Mouse (Mus musculus) adrenal gland, postnatal 10 days (tissue): ENCODE measurements around the gene Sort1. TPM values are rescaled to one million over a fixed set of nuclear protein-coding genes. Genes with fewer than 3 reads are reported as not detected.

Experiments
- DNase-seq: peaks from one replicate; pipeline ENCODE4 v3.0.0; 2021; ENCODE audit warnings: mixed read lengths
- total RNA-seq, 2 experiments: library from RNA; stranded (reverse); gene quantifications; 2 replicates each; pipeline ENCODE4 v1.2.3; 2021

The Sort1 gene
- total RNA-seq, 2 experiments from 2014 or later = 46.1 to 48.8 TPM

- peak; percentile 55 for DNase-seq
Measured at GRCm38 (mm10) chr3:108295379-108296219, 11.7 kb downstream of the Sort1 start.

- peak; percentile 85 for DNase-seq
Measured at GRCm38 (mm10) chr3:108296220-108297049, 12.6 kb downstream of the Sort1 start.

GRCm38 (mm10) chr3:108297050-108297419, 13.2 kb downstream of the Sort1 start:
- no peak for DNase-seq

- DNase-seq = no peak
Measured at GRCm38 (mm10) chr3:108297603-108298553, 14.0 kb downstream of the Sort1 start.

GRCm38 (mm10) chr3:108300455-108301030, 16.7 kb downstream of the Sort1 start:
- DNase-seq = no peak

GRCm38 (mm10) chr3:108303683-108304082, 19.8 kb downstream of the Sort1 start:
- DNase-seq = no peak

- no peak for DNase-seq
Measured at GRCm38 (mm10) chr3:108304747-108305146, 20.9 kb downstream of the Sort1 start.

- DNase-seq = no peak
Measured at GRCm38 (mm10) chr3:108306387-108306786, 22.5 kb downstream of the Sort1 start.

GRCm38 (mm10) chr3:108307485-108307884, 23.6 kb downstream of the Sort1 start:
- DNase-seq = no peak

- DNase-seq = peak; percentile 45
Measured at GRCm38 (mm10) chr3:108310921-108311341, 27.0 kb downstream of the Sort1 start.

GRCm38 (mm10) chr3:108311688-108312087, 27.8 kb downstream of the Sort1 start:
- DNase-seq = peak; percentile 54

- DNase-seq = no peak
Measured at GRCm38 (mm10) chr3:108312414-108312813, 28.5 kb downstream of the Sort1 start.

GRCm38 (mm10) chr3:108313138-108313537, 29.3 kb downstream of the Sort1 start:
- no peak for DNase-seq

GRCm38 (mm10) chr3:108314038-108314675, 30.3 kb downstream of the Sort1 start:
- DNase-seq = peak; percentile 52

GRCm38 (mm10) chr3:108318517-108318916, 34.6 kb downstream of the Sort1 start:
- no peak for DNase-seq

- no peak for DNase-seq
Measured at GRCm38 (mm10) chr3:108321671-108322070, 37.8 kb downstream of the Sort1 start.

GRCm38 (mm10) chr3:108322136-108322535, 38.3 kb downstream of the Sort1 start:
- DNase-seq = no peak

- DNase-seq = no peak
Measured at GRCm38 (mm10) chr3:108322962-108323361, 39.1 kb downstream of the Sort1 start.

GRCm38 (mm10) chr3:108324837-108325236, 41.0 kb downstream of the Sort1 start:
- no peak for DNase-seq

- no peak for DNase-seq
Measured at GRCm38 (mm10) chr3:108325521-108325920, 41.6 kb downstream of the Sort1 start.

GRCm38 (mm10) chr3:108327275-108327674, 43.4 kb downstream of the Sort1 start:
- DNase-seq = no peak
